ENCODE assay signal across 25 mouse cellular contexts in the genomic region with DNA sequence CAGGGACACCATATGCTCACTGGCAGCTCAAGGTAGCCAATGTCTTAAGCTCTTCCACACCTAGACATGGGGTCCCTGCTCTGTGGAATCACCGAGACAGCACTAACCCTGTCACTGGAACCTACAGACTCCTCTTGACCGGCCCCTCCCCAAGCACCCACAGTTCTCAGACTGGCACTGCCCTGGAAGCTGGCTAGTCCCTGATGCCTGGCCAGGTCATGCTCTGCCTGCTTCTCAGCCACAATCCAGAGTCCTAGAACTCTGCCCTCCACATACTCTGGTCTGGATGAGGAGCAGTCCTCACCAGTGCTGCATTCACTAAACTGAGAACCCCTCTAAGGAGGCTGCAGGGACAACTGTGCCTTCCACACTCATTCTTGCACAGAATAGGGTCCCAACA.
"Had no signal": no experiment of that assay in that cellular context is flagged by ENCODE, and none has a peak within 500 bp of the region (broad histone marks: within the 10 kb centered on the region; RNA-seq: fewer than 3 reads in every experiment).

No protein-coding gene starts in this region.

- H3K4me2 ChIP-seq: heart, embryonic 12.5 days; hindbrain, embryonic 12.5 days; hindbrain, embryonic 14.5 days; intestine, embryonic 15.5 days; limb, embryonic 12.5 days; liver, embryonic 11.5 days; liver, embryonic 13.5 days; liver, embryonic 15.5 days had no signal

- H3K9me3 ChIP-seq: heart, embryonic 10.5 days; heart, embryonic 12.5 days; hindbrain, embryonic 10.5 days; hindbrain, embryonic 12.5 days; intestine, embryonic 15.5 days; limb, embryonic 10.5 days; limb, embryonic 12.5 days; liver, embryonic 13.5 days; liver, embryonic 15.5 days had no signal

- H3K4me1 ChIP-seq: heart, embryonic 10.5 days; hindbrain, embryonic 10.5 days; hindbrain, embryonic 12.5 days; intestine, embryonic 15.5 days; limb, embryonic 10.5 days; limb, embryonic 12.5 days; liver, embryonic 13.5 days; liver, embryonic 15.5 days had no signal

- H3K27ac ChIP-seq: heart, embryonic 10.5 days; hindbrain, embryonic 10.5 days; hindbrain, embryonic 12.5 days; hindbrain, embryonic 14.5 days; intestine, embryonic 15.5 days; kidney, postnatal 0 days; left cerebral cortex, adult 2 months; limb, embryonic 10.5 days; limb, embryonic 12.5 days; liver, embryonic 13.5 days; liver, embryonic 15.5 days had no signal

- ATAC-seq: forebrain, embryonic 16.5 days; hindbrain, embryonic 16.5 days; inflammation-experienced regulatory T-cells, adult 6 months; intestine, embryonic 15.5 days; intestine, postnatal 0 days; liver, postnatal 0 days had no signal

- H3K4me3 ChIP-seq: heart, embryonic 10.5 days; heart, embryonic 12.5 days; hindbrain, embryonic 10.5 days; hindbrain, embryonic 12.5 days; intestine, embryonic 15.5 days; layer of hippocampus, adult 2 months; left cerebral cortex, adult 2 months; limb, embryonic 10.5 days; limb, embryonic 12.5 days; liver, embryonic 13.5 days; liver, embryonic 15.5 days had no signal

- H3K27me3 ChIP-seq: heart, embryonic 12.5 days; hindbrain, embryonic 12.5 days; intestine, embryonic 15.5 days; limb, embryonic 12.5 days; liver, embryonic 13.5 days; liver, embryonic 15.5 days had no signal

- H3K9ac ChIP-seq: heart, embryonic 12.5 days; hindbrain, embryonic 12.5 days; hindbrain, embryonic 14.5 days; intestine, embryonic 15.5 days; limb, embryonic 12.5 days; liver, embryonic 13.5 days; liver, embryonic 15.5 days; liver, postnatal 0 days had no signal

- DNase-seq: gastrocnemius, postnatal 25 days; heart, adult 18-20 months; heart, postnatal 10 days; heart, postnatal 4 days; kidney, postnatal 4 days; liver; liver, embryonic 13.5 days; liver, postnatal 0 days had no signal
